Mouse (Mus musculus) forebrain, postnatal 0 days (tissue): Measurements from ENCODE around the gene Slc22a14. TPM values are rescaled to one million over a fixed set of nuclear protein-coding genes. Genes with fewer than 3 reads are reported as not detected.

Experiments used
- ATAC-seq: fragments of 200-750 bp; cut with Nextera tagmentation; 2 replicates; pipeline ENCODE4 v1.8.0; 2017; ENCODE audit warnings: mild to moderate bottlenecking, moderate library complexity
- DNase-seq: peaks from one replicate; pipeline ENCODE4 v3.0.0-alpha.2; 2015
- H3K27ac ChIP-seq: fragments of 300-500 bp; sonication (generic); 2 replicates; pipeline ENCODE4 v1.5.1; 2014; ENCODE audit warnings: low read depth, mild to moderate bottlenecking, antibody characterized with exemption, low read length, moderate library complexity, mixed read lengths
- H3K27me3 ChIP-seq: fragments of 300-500 bp; sonication (generic); 2 replicates; pipeline ENCODE4 v1.6.1; 2014; ENCODE audit warnings: mild to moderate bottlenecking, low read length, mixed read lengths; ENCODE audit not compliant: insufficient read depth
- H3K36me3 ChIP-seq: fragments of 300-500 bp; sonication (generic); 2 replicates; pipeline ENCODE4 v1.6.1; 2014; ENCODE audit warnings: mild to moderate bottlenecking, moderate library complexity; ENCODE audit not compliant: insufficient read depth
- H3K4me1 ChIP-seq: fragments of 300-500 bp; sonication (generic); 2 replicates; pipeline ENCODE4 v1.6.1; 2014; ENCODE audit warnings: antibody characterized with exemption; ENCODE audit not compliant: insufficient read depth
- H3K4me2 ChIP-seq: fragments of 300-500 bp; sonication (generic); 2 replicates; pipeline ENCODE4 v1.6.1; 2014; ENCODE audit warnings: low read depth, mild to moderate bottlenecking, moderate library complexity
- H3K4me3 ChIP-seq: fragments of 300-500 bp; sonication (generic); 2 replicates; pipeline ENCODE4 v1.5.1; 2014; ENCODE audit warnings: low read depth, low read length, mixed read lengths
- H3K9ac ChIP-seq: fragments of 300-500 bp; sonication (generic); 2 replicates; pipeline ENCODE4 v1.6.1; 2014; ENCODE audit warnings: mild to moderate bottlenecking
- H3K9me3 ChIP-seq: fragments of 300-500 bp; sonication (generic); 2 replicates; pipeline ENCODE4 v1.6.1; 2016; ENCODE audit warnings: low read length
- CTCF ChIP-seq: sonication (generic); IDR thresholded peaks from 2 replicates; pipeline ENCODE4 v1.5.1; 2016; ENCODE audit warnings: antibody characterized with exemption, control low read depth, low read depth
- WGBS: fragments of 180-500 bp; shearing (Covaris S2); extraction: QIAGEN DNeasy Blood & Tissue Kit; methylation state at CpG from one replicate; pipeline ENCODE4 v1.1.7; 2014; 5-methylcytosine and 5-hydroxymethylcytosine counted together
- polyA plus RNA-seq: library from polyadenylated mRNA; unstranded; fragments of >200 nt; fragmentation: Nextera tagmentation; extraction: Ambion mirVana; gene quantifications from 2 replicates; pipeline ENCODE4 v1.2.1, GENCODE M21; 2015
- total RNA-seq: library from RNA; depleted of rRNA; stranded (reverse); fragments of >200 nt; gene quantifications from 2 replicates; pipeline ENCODE4 v1.2.3, GENCODE M21; 2014

Slc22a14 gene
- total and polyA plus RNA-seq, 2 experiments from 2014 or later, result not detected

GRCm38 (mm10) chr9:119155826-119156225, 209.5 kb downstream of the Slc22a14 start:
- Histone ChIP-seq H3K4me1 (no peaks in the 10 kb centered on the region), H3K36me3 (no peaks in the 10 kb centered on the region), H3K4me2 (peak overlapping the region; percentile 57; the same call in 1 of the 2 replicates), H3K9ac (no peak overlapping the region), H3K4me3 (no peak overlapping the region), H3K9me3 (no peaks in the 10 kb centered on the region), H3K27me3 (peaks cover 8% of the 10 kb centered on the region; the same call in 1 of the 2 replicates), H3K27ac (no peak overlapping the region)
- no peak for ATAC-seq
- TF ChIP-seq CTCF, result no peak
- no peak for DNase-seq
- 56% methylated on average over 7 of the region's 7 CpGs for WGBS

- Histone ChIP-seq H3K4me3 (no peak overlapping the region), H3K9me3 (no peaks in the 10 kb centered on the region), H3K27ac (no peak overlapping the region), H3K27me3 (peaks cover 8% of the 10 kb centered on the region; the same call in 1 of the 2 replicates), H3K4me1 (no peaks in the 10 kb centered on the region), H3K4me2 (no peak overlapping the region), H3K36me3 (no peaks in the 10 kb centered on the region), H3K9ac (no peak overlapping the region)
- TF ChIP-seq CTCF, result no peak
- WGBS, result 84% methylated on average over 8 of the region's 8 CpGs
- DNase-seq, result no peak
- ATAC-seq, result no peak
Measured at GRCm38 (mm10) chr9:119155416-119155815, 209.9 kb downstream of the Slc22a14 start.

- no peaks in the 10 kb centered on the region for H3K4me1 ChIP-seq
- 47% methylated on average over 2 of the region's 2 CpGs for WGBS
- H3K27ac ChIP-seq, result no peak overlapping the region
- DNase-seq, result no peak
- no peak for ATAC-seq
- H3K4me3 ChIP-seq, result no peak overlapping the region
- H3K36me3 ChIP-seq, result no peaks in the 10 kb centered on the region
- no peak overlapping the region for H3K9ac ChIP-seq
- no peak for TF ChIP-seq CTCF
- 0 out of 2 replicates have a peak, but pooled peaks cover 8% of the 10 kb centered on the region for H3K27me3 ChIP-seq
- H3K4me2 ChIP-seq, result no peak overlapping the region
- H3K9me3 ChIP-seq, result no peaks in the 10 kb centered on the region
Measured at GRCm38 (mm10) chr9:119151751-119152150, 213.6 kb downstream of the Slc22a14 start.

- no peak overlapping the region for H3K4me3 ChIP-seq
- H3K9ac ChIP-seq, result no peak overlapping the region
- TF ChIP-seq CTCF, result no peak
- no peak for DNase-seq
- no peak overlapping the region for H3K27ac ChIP-seq
- WGBS, result 35% methylated on average over 5 of the region's 5 CpGs
- H3K27me3 ChIP-seq, result no peaks in the 10 kb centered on the region
- no peaks in the 10 kb centered on the region for H3K36me3 ChIP-seq
- no peaks in the 10 kb centered on the region for H3K4me1 ChIP-seq
- no peak for ATAC-seq
- H3K4me2 ChIP-seq, result no peak overlapping the region
- H3K9me3 ChIP-seq, result no peaks in the 10 kb centered on the region
Measured at GRCm38 (mm10) chr9:119149601-119150000, 215.8 kb downstream of the Slc22a14 start.

- no peak for ATAC-seq
- no peaks in the 10 kb centered on the region for H3K27me3 ChIP-seq
- WGBS, result 77% methylated on average over 13 of the region's 13 CpGs
- no peaks in the 10 kb centered on the region for H3K36me3 ChIP-seq
- H3K27ac ChIP-seq, result no peak overlapping the region
- H3K9ac ChIP-seq, result no peak overlapping the region
- H3K4me2 ChIP-seq, result no peak overlapping the region
- no peak for TF ChIP-seq CTCF
- no peak for DNase-seq
- H3K9me3 ChIP-seq, result no peaks in the 10 kb centered on the region
- H3K4me3 ChIP-seq, result no peak overlapping the region
- H3K4me1 ChIP-seq, result no peaks in the 10 kb centered on the region
Measured at GRCm38 (mm10) chr9:119146098-119146770, 219.1 kb downstream of the Slc22a14 start.

- TF ChIP-seq CTCF, result no peak
- Histone ChIP-seq H3K27me3 (no peaks in the 10 kb centered on the region), H3K27ac (no peak overlapping the region), H3K4me2 (no peak overlapping the region), H3K9ac (no peak overlapping the region), H3K4me1 (no peaks in the 10 kb centered on the region), H3K4me3 (no peak overlapping the region), H3K36me3 (no peaks in the 10 kb centered on the region), H3K9me3 (no peaks in the 10 kb centered on the region)
- ATAC-seq, result no peak
- DNase-seq, result no peak
- WGBS, result 64% methylated on average over 6 of the region's 6 CpGs
Measured at GRCm38 (mm10) chr9:119145638-119146037, 219.7 kb downstream of the Slc22a14 start.

- Histone ChIP-seq H3K27me3 (no peaks in the 10 kb centered on the region), H3K4me1 (no peaks in the 10 kb centered on the region), H3K27ac (no peak overlapping the region), H3K9me3 (no peaks in the 10 kb centered on the region), H3K4me3 (no peak overlapping the region), H3K4me2 (no peak overlapping the region), H3K36me3 (no peaks in the 10 kb centered on the region), H3K9ac (no peak overlapping the region)
- TF ChIP-seq CTCF, result no peak
- WGBS, result 47% methylated on average over 10 of the region's 10 CpGs
- no peak for DNase-seq
- no peak for ATAC-seq
Measured at GRCm38 (mm10) chr9:119145137-119145536, 220.2 kb downstream of the Slc22a14 start.
